Mouse (Mus musculus): ENCODE data around the gene Pla2g4f. TPM values are rescaled to one million over a fixed set of nuclear protein-coding genes. Genes with fewer than 3 reads are reported as not detected.

Pla2g4f gene
- 1 to 10 TPM; 1.7 to 2.9 TPM for polyA plus RNA-seq (2017; shearing (Covaris generic))

DNA sequence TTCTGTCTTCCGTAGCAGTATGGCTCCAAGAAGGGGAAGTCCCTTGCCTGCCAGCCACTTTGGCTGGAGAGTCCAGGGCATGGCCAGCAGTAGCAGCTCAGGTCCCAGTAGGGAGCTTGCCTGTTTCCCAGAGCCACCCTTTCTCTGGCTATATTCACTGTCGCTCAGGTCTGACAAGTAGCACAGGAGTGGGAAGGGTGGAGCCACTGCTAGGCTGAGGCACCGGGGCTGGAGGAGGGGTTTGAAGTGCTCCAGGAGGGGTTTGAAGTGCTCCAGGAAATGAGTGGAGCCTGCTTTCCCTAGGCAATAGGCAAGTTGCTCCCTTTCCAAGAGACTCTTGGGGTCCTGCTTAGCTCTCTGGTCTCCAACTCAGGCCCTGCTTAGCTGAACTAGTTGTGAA is at the start of gene Pla2g4f:
Gene Pla2g4f (minus strand): TSS at position 190 of the 400 bp plus-strand sequence.
- ATAC-seq = no peak

DNA sequence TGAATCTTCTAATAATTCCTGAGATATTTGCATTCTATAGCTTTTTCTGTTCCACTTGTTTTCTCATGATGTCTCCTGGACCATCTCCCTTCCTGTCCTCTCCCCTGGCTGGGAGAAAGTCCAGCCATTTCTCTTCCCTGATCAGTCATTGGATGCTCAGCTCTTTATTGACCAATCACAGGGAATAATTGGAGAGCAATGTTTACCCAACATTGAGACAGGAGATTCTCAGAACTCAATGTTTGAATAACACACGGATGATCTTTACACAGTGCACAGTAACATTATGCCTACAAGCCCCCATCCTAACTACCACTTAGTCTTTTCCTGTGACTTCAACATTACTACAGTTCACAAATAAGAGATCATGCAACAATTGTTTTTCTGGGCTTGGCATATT is 46.5 kb upstream of the Pla2g4f start:
- ATAC-seq = no peak

DNA sequence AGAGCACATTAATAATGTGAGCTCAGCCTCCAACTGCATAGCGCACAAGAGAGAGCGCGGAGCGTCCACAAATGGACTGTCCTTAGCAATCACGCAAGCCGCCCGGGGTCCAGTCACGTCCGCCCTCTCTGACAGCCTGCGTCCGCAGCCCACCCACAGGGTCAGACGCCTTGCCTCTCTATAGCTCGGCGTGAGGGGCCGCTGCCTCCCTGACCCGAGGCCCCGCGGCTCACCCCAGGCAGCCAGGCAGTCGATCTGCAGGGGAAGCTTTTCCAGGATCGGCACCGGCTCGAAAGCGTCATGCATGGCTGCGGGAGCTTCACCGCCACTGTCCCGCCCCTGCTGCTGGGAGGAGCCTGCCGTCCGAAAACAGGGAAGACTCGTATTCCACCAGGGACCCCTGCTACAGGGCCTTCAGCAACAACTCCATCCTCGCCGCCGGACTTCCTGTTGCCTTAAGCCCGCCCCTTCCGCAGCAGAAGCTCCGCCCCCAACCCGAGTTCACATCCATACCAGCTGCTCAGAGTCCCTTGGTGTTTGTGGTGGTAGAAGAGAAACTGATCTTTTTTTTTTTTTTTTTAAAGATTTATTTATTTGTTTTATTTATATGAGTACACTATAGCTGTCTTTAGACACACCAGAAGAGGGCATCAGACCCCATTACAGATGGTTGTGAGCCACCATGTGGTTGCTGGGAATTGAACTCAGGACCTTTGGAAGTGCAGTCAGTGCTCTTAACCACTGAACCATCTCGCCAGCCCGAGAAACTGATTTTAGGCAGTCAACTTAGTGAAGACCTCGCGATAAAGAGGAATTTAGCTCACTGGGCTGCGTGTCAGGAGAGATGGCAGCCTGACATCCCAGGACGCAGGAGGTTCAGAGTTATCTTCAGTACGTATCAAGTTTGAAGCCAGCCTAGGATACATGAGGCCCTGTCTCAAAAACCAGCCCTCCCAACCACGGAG is 39.0 kb upstream of the Pla2g4f start, which contains the start of gene Vps39:
Gene Vps39 (minus strand): TSS at position 456 of the 965 bp plus-strand sequence.
- ATAC-seq = peak; percentile 98

DNA sequence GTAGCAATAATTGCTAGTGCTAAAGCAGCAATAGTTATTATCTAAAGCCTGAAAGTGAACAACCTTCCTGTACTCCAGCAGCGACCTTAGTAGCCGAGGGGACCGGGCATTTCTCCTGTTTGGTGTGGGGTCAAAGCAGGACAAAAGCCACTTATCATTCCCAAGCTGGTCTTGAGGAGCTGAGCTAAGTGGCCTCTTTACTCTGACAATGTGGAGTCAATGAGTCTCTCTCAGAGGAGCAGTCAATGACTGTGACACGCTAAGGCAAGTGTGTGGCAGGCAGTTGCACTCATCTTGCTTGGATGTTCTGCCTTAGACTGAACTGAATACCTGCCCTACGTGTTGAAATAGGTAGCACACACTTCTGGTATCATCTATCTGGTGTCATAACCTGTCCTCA is 37.4 kb upstream of the Pla2g4f start:
- ATAC-seq = no peak

DNA sequence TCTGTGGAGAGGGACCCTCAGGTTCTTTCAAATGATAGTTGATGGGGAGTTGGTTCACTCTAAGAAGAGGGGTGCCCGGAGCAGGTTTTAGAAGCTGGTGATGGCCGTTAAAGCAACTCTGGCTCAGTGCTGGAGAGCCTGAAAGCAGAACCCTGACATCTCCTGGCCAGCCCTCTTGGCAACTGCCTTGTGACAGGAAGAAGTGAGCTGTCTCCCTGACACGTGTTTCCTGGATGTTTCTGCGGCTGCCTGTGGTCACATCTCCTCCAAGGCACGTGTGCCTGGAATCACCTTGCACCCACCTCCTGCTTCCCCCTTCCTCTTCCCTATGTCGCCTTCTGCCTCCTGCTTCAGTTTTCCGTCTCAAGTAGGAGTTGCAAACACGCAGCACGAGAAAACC is 34.2 kb upstream of the Pla2g4f start:
- no peak for ATAC-seq

DNA sequence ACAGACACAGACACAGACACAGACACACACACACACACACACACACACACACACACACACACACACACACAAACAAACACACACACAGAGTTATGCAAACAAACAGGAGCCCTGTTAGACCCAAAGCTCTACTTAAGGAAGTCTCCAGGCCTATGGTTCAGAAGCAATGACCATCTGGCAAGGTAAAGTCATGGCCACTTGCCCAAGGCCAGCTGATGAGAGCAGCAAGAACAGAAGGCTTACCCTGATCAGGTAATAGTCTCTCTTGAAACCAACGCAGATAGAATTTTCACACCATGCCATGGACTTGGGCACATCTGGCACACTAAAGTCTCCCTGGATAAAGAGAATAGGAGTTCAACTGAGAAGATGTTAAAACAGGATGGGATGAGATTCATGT is 27.8 kb upstream of the Pla2g4f start:
- ATAC-seq = no peak

DNA sequence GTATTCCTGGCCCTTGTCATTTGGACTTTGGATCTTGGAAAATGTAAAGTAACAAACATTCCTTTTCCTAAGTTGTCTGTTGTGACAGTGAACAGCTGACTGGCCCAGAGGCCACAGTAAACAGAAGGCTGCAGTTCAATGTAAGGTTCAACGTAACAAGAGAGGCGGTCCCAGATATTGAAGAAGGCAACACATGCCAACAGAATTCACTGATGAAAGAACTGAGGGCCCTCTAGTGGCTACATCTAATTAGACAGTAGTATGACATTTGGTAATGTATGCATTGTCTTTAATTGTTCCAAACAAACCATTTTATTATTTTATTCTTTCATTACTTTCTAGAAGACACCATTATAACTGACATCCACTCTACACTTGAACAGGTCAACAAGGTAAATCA is 23.9 kb upstream of the Pla2g4f start:
- no peak for ATAC-seq

DNA sequence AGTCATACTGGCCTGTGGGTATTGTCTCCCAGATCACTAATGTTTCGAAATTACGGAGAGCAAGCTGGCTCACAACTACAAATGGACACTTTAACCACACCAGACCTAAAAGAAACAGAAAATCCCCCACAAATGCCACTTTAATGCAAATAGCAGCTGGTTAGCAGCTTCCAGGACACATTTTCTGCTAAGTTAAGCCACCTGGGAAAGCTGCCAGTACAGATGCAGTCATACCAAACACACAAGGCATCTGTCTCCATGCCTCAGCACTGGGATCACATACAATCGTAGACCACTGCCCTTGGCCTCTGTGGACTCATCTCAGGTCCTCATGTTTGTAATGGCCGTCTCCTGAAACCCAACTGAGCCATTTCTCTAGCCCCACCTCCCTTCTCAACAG is 17.6 kb upstream of the Pla2g4f start:
- ATAC-seq = no peak

DNA sequence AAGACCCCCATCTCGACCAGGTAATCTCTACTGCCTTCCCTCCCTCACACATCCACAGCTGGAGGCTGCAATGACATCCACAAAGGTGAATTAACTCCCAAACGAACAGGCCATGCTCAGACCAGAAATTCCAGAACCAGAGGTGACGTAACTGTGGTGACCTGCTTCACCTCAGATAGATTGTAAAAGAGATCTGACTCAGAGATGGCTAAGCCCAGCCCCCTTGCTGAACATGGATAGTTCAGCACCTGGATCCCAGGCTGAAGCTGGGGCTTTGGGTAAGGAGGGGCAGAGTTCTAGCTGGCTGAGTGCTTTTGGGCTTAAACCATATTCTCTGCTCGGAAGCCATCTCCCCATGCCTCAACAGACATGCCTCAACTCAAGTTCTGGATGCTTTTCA is 1.1 kb upstream of the Pla2g4f start:
- no peak for ATAC-seq

DNA sequence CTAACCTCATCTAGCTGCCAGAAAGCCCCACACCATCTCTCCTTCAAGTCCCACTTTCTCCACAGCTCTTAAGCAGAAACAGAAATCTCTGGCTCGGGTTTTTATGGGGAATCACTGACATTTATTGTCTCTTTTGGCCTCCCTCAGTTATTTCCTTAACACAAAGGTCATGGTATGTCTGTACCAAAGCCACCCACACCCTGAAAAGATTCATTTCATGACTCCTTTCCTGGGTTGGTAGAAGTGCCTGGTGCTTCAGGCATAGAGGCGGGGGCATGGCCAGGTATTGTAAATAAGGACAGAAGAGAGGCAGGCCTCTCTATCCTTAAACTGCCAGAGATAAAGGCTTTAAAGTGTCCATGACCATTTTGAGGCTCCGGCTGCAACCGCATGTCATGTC is 522 bp upstream of the Pla2g4f start:
- no peak for ATAC-seq

DNA sequence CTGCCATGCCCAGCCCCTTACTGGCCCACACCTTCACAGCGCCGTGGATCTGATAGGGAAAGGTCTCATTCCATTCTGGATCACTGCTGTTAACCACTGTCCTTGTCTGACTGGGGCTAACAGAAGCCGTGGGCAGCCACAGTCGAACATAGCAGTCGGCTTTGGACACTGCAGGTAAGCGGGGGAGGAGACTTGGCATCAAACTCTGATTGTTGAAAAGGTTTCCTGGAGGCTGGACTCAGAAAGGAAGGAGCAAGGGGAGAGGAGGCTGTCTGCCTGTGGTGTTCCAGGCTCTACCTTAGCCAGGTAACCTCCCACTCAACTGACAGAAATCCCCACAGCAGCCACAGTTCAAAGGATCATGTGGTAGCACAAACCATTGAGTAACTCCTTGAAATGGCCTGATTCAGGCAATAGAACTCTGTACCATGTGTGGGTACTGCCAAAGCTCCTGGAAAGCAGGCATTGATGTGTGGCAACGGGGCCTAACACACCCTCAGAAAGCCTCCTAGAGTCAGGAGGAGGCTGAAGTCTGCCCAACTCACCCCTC is 1.6 kb downstream of the Pla2g4f start:
- ATAC-seq = no peak

DNA sequence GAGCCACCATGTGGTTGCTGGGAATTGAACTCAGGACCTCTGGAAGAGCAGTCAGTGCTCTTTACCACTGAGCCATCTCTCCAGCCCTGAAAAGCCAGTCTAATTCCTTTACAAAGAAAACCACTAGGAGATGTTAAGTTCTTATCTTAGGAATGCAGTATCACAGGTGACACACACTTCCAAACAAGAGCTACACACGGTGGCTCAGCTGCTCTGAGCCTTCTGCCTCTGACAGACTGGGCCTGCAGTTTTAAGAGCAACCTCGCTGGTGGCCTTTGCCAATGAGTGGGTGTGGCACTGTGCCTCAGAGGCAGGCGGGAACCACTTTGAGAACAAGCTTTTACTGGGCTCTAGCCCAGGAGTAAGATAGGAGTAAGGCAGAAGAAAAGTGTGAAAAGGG is 9.9 kb downstream of the Pla2g4f start:
- no peak for ATAC-seq

DNA sequence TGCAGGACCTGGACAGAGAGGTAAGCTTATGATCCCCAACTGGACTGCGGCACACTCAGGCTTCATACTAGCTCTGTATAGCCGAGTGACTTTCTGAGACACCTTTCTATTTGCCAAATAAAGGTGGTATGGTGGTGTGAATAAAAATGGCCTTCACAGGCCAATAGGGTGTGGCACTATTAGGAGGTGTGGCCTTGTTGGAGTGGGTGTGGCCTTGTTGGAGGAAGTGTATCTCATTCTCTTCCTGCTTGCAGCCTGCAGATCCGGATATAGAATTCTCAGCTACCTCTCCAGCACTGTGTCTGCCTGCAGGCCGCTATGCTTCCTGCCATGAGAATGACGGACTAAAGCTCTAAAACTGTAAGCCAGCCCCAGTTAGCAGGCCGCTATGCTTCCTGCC is 12.9 kb downstream of the Pla2g4f start:
- ATAC-seq = no peak

DNA sequence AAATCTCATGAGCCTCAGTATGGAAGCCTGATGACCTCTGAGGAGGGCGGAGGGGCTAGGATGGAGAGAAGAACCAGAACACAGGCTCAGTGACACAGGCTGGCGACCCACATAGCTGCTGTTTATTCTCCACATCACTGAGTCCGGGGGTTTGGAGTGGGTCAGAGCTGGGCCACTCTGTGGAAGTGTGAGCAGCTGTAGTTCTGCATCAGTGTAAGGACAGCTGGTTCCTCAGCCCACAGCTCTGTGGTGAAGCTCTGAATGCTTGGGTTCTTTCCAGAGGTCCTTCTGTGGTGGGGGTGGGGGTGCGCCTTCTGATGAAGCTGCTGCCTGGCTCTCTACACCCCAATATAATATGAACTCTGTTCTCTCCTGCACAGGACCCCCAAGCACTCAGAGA is 14.1 kb downstream of the Pla2g4f start:
- no peak for ATAC-seq

DNA sequence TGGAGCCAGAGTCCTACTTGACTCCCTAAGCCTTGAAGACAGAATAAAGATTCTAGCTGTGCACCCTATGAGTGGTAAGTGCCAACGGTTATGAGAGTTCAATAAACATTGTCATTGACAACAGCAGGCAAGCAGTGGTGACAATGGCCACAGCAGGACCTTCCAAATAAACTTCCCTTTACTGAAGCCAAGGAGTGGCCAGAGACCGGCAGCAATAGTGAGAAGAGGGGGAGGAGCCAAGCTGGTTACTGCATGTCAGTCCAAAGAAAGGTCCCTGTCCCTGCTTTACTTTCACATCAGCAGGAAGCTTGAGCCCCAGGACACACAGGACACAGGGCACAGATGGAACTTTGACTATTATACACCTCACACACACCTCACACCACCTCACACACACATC is 17.8 kb downstream of the Pla2g4f start:
- ATAC-seq = no peak

DNA sequence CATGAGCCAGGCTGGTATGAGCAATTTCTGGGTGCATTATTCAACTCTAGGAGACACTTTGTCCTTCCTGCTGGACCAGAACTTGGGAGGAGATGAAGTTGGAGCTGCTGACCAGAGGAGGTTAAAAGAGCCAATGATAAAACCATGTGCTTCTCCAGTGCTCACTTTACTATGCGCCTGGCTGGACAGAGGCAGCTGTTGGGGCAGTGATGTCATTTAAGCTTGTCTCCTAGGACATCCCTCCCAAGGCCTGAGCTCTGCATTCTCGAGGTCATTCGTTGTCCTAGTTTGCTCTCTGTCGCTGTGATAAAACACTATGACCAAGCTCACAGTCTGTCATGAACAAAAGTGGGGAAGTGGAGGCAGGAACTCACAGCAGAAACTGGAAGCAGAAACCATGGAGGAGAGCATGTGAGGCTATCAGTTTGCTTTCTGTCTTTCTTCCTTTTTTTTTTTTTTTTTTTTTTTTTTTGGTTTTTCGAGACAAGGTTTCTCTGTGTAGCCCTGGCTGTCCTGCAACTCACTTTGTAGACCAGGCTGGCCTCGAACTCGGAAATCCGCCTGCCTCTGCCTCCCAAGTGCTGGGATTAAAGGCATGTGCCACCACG is 22.4 kb downstream of the Pla2g4f start:
- ATAC-seq = no peak

DNA sequence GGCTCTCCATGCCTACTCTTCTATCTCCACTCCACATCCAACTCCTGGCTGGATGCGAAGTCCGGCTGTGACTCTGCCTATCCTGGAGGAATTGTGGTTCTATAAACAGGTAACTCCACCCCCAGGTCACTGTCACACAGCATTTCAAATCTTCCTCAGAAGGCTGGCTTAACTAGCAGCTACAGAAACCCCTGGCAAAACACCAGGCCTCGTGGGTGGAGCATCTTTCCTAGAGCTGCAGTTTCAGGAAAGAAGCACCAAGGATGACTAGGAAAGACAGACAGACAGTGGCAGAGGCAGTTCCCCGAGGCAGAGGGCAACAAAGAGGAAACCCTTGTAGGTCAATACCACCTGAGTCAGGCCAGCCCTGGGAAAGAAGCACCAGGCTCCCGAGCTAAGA is 25.0 kb downstream of the Pla2g4f start, which contains the start of gene Pla2g4d:
Gene Pla2g4d (minus strand): TSS at position 203 of the 400 bp plus-strand sequence.
- ATAC-seq = no peak

DNA sequence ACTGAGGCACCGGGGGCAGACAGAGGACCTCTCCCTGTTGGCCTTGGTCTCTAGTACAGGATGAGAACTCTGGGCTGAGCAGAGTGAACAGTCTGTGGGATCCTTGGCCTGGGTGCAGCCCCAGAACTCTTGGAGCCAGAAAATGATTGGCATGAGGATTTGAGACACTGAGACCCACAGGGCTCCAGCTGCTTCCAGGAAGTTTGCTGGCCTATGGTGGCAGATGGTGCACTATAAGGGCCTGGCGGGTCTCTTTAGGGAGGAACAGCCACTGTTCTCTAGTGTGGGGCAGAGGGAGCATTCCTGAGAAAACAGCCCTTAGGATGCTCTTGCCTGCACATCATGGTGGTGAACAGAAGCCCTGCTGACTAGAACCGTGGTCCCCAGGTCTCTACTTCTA is 25.6 kb downstream of the Pla2g4f start:
- ATAC-seq = no peak

DNA sequence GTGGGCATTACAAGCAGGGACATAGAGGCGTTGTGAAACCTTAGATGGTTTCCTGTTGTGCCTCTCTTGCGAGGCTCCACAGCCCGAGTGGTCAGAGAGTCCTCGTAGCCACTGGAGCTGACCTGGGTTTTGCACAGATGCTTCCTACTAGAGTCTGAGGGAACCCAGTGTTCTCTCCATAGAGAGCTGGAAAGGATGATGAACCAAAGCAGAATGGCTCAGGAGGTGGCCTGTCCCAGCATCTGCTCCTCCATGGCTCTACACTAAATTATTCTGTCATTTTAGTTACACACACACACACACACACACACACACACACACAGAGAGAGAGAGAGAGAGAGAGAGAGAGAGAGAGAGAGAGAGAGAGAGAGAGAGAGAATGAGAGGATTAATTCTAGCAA is 28.3 kb downstream of the Pla2g4f start:
- ATAC-seq = no peak

DNA sequence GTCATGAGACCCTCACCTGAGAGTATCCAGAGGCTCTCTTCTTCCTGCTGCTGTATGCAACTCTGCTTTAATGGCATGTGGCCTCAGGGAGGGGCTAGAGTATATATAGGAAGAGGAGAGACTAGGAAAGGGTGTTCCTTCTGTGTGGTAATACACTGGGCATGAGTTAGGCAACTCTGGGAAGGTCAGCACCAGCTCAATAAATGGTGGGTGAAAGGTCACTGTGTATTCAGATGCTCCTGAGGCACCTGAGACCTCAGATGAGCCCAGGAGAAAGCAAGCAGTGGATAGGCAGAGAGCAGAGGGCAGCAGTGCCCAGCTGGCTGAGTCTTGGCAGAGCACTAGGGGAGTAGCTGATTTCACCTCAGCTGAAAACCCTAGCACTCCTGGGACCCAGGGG is 29.3 kb downstream of the Pla2g4f start:
- no peak for ATAC-seq

DNA sequence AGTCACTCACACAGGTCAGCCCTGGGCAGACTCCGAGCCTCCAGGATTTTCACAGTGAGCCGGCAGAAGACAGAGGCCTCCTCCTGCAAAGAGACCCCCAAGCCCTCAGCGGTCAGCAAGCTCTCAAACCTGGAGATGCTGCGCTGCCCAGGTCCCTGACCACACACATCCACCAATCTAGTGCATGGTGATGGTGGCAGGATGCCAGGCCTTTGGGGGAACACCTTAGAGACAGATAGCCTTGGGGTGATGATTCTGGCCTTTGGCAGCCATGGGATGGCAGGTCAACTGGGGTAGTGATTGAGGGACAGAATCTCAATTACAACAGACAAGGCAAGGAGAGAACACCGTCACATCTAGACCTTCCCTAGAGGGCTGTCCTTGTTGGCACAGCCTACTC is 29.9 kb downstream of the Pla2g4f start:
- no peak for ATAC-seq

DNA sequence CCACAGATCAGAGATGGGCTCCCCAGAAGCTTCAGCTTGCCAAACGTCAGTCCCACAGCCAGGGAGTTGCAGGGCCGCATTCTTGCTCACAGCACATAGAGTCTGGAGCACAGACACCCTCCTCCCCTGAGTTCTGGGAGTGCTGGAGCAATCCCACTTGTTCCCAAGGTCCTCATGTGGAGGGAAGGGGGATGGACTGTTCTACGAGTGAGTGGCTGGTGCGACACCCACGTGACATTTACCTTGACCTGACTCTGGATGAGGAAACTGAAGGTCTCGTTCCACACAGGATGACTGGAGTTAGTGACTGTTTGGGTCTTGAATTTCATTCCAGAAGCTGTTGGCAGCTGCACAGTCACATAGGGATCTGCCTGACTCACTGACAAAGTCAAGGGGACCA is 30.4 kb downstream of the Pla2g4f start:
- ATAC-seq = no peak

DNA sequence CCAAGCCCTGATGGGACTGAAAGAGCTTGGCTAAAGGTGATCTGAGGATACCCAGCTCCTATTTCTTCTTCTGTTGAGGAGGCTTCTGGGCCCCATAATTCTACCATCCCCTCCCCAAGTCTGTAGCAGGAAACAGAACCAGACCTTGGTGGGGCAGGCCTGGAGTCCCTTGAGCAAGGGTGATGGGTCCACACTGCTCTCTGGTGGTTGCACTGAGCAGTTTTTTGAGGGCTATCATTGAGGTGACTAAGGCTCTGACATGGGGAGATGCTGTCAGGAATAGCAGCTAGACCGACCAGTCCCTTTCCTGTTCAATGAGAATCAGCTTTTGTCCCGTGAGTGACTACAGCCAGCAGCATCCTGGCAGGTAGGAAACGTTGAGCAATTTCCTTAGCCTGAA is 32.7 kb downstream of the Pla2g4f start:
- no peak for ATAC-seq

DNA sequence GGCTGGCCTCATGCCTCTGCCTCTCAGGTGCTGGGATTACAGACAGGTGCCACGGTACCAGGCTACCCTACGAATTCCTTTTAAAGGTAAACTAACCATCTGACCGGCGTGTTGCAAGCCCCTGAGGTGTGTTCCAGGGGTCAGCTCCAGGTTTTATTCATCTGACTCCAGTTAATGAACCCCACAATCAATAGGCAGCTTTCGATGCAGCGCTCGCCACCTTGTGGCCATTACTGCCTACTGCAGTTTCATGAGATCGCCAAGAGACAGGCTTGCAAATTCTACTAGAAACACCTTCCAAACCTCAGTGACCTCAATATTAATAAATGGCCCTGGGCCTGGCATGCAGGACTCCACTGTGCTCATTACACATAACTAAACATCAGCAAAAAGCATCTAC is 34.0 kb downstream of the Pla2g4f start:
- ATAC-seq = no peak

Data from activated CD4-positive, CD25-positive, alpha-beta regulatory T cell, adult 4 months (primary cell).